Mouse (Mus musculus) kidney, adult 2 months (tissue): Measurements from ENCODE around the gene Arl8b. TPM values are rescaled to one million over a fixed set of nuclear protein-coding genes. Genes with fewer than 3 reads are reported as not detected.

ENCODE experiments used
- DNase-seq: peaks from one replicate; pipeline ENCODE4 v3.0.0; 2021
- H3K27ac ChIP-seq: fragments of 200-500 bp; 2 replicates; pipeline ENCODE4 v1.5.1; 2012; ENCODE audit warnings: low read depth, low read length, control low read depth, inconsistent platforms; ENCODE audit not compliant: insufficient read depth
- H3K27me3 ChIP-seq: fragments of 200-500 bp; replicated peaks from 2 replicates; pipeline ENCODE4 v1.6.1; 2012; ENCODE audit warnings: mild to moderate bottlenecking, moderate library complexity, low read length, inconsistent platforms; ENCODE audit not compliant: control insufficient read depth, insufficient read depth
- H3K36me3 ChIP-seq: fragments of 200-500 bp; 2 replicates; pipeline ENCODE4 v1.6.1; 2012; ENCODE audit warnings: mild to moderate bottlenecking, moderate library complexity, low read length, inconsistent platforms; ENCODE audit not compliant: control insufficient read depth, insufficient read depth
- H3K4me1 ChIP-seq: fragments of 200-500 bp; 2 replicates; pipeline ENCODE4 v1.6.1; 2011; ENCODE audit warnings: low read length; ENCODE audit not compliant: control insufficient read depth, insufficient read depth
- H3K4me3 ChIP-seq: fragments of 200-500 bp; 2 replicates; pipeline ENCODE4 v1.5.1; 2011; ENCODE audit warnings: mild to moderate bottlenecking, low read depth, low read length, control low read depth; ENCODE audit not compliant: insufficient read depth
- CTCF ChIP-seq: fragments of 200-500 bp; conservative IDR thresholded peaks from 2 replicates; pipeline ENCODE4 v1.5.1; 2011; ENCODE audit warnings: low read depth, mild to moderate bottlenecking, control low read depth, low read length, moderate library complexity, mixed read lengths; ENCODE audit not compliant: insufficient read depth, insufficient read length
- POLR2A ChIP-seq: fragments of 200-500 bp; IDR thresholded peaks from one replicate; pipeline ENCODE4 v1.6.1; 2011; ENCODE audit warnings: low read depth, low read length, control low read depth
- WGBS: fragments of 180-500 bp; shearing (Covaris S2); methylation state at CpG from one replicate; pipeline ENCODE4 v1.1.7; 2018; 5-methylcytosine and 5-hydroxymethylcytosine counted together
- polyA plus RNA-seq: library from polyadenylated mRNA; depleted of rRNA; stranded (reverse); fragments of >200 nt; gene quantifications from 2 replicates; pipeline ENCODE4 v1.2.3, GENCODE M21; 2012; rRNA removed

Gene Arl8b
- polyA plus RNA-seq, 1 experiment, result 21.9 TPM

DNA sequence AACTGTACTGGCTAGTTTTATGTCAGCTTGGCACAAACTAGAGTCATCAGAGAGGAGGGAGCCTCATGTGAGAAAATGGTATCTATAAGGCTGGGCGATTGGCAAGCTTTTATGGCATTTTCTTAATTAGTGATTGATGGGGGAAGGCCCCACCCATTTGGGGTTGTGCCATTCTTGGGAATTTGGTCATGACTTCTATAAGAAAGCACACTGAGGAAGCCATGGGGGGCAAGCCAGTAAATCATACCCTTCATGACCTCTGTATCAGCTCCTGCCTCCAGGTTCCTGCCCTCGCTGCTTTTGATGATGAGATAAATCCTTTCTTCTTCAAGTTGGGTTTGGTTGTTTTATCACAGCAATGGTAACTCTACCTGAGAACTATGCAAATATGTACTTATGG lies 87.5 kb downstream of the Arl8b start:
- no peak for DNase-seq
- H3K36me3 ChIP-seq, result no peaks in the 10 kb centered on the region
- H3K27ac ChIP-seq, result no peak overlapping the region
- TF ChIP-seq POLR2A (no peak), CTCF (no peak)
- H3K4me3 ChIP-seq, result no peak overlapping the region
- WGBS, result 86% methylated on average over 2 of the region's 2 CpGs
- H3K27me3 ChIP-seq, result no peaks in the 10 kb centered on the region
- H3K4me1 ChIP-seq, result peaks cover 3% of the 10 kb centered on the region

DNA sequence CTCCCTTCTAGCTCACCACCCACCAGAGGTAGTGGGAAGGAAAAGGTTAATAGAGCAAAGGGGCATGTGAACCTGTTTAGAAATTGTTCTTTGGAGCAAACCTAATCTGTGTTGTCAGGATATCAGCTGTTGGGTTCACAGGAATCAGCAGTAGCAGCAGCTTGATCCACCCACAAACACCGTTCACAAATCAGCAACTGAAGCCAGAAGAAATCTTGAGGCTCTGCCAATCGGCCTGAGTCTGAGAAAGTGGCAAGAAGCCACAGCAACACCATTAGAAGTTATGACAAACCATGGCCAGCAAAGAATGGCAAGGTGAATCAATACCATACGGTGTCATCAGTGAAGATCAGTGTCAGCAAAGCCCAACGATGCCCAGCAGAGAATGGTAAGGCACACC lies 88.4 kb downstream of the Arl8b start:
- no peaks in the 10 kb centered on the region for H3K36me3 ChIP-seq
- peaks cover 3% of the 10 kb centered on the region for H3K4me1 ChIP-seq
- no peak for TF ChIP-seq CTCF
- TF ChIP-seq POLR2A, result no peak
- H3K27ac ChIP-seq, result no peak overlapping the region
- no peaks in the 10 kb centered on the region for H3K27me3 ChIP-seq
- no peak overlapping the region for H3K4me3 ChIP-seq
- no peak for DNase-seq
- 85% methylated on average over 4 of the region's 4 CpGs for WGBS

Other genes starting within 250 kb of the Arl8b start
- 38.0 and 39.5 TPM in 2 replicates for gene Bhlhe40, start 122.5 kb upstream of the Arl8b start, polyA plus RNA-seq
- 17.8 and 18.4 TPM in 2 replicates for gene Edem1, start 45.5 kb downstream of the Arl8b start, polyA plus RNA-seq